Mouse (Mus musculus): ENCODE measurements around the gene Enc1. TPM values are rescaled to one million over a fixed set of nuclear protein-coding genes. Genes with fewer than 3 reads are reported as not detected.
"Not testable (repeated sequence)": the region's sequence is repeated elsewhere in the genome, so short reads cannot be mapped to it uniquely, and the experiment has no call there.

Enc1 gene
- total RNA-seq, 2 experiments from 2014 or later, result 2.0 to 2.3 TPM

DNA sequence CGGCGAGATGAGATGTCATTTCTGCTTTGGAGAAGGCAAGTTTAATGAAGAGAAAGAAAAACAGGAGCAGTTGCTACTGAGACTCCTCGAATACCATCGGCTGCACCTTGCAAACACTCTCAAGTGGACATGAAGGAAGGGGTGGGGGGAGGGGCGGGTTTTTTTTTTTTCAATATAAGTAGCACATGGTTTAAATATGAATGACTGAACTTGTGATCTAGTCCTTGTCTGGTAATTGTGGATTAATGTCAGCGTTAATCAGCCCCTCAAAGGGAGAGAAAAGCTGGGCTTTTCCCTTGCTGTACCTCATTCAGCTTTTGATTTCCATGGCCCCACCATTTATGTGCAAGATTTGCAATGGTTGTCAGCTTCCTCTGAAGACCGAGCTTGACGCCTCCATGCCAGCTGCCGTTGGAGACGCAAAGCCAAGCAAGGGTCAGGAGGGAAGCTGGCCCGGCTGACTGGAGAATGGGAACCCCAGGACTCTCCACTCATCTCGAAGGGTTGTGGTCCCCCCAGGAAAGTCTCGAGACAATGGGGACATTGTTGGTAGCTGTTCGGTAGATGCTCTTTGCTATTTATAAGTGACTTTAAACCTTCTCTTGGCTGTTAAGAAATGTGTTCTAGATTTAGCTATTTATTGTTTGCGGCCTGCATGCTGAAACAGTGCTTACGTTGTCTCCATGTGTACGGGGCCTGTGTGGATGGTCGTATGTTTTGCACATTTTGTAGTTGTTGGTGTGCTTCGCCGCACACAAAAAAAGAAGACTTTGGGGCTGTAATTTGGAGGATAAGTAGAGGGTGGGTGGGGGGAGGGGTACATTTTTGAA lies 9.9 kb downstream of the Enc1 start:
- ATAC-seq (ENCODE audit: poor library complexity, severe bottlenecking), result no peak

DNA sequence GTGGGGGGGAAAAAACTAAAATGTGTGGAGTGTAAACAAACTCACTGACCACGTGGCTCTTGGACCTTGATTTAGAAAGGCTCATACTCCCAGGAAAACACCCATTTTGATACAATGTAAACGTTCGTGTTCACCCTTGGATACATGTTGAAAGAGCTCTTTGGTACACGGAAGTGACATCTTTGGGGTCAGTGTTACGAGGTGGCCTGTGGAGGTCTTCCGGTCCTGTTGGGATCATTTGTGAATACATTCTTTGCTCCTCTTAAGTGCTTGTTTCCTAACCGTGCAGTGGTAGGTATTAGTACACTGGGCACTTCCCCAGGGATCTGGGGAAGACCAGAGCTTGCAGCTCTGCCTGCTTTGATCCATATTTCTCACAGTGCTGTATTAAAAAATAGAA lies 10.8 kb downstream of the Enc1 start:
- ATAC-seq (ENCODE audit: poor library complexity, severe bottlenecking), result no peak

DNA sequence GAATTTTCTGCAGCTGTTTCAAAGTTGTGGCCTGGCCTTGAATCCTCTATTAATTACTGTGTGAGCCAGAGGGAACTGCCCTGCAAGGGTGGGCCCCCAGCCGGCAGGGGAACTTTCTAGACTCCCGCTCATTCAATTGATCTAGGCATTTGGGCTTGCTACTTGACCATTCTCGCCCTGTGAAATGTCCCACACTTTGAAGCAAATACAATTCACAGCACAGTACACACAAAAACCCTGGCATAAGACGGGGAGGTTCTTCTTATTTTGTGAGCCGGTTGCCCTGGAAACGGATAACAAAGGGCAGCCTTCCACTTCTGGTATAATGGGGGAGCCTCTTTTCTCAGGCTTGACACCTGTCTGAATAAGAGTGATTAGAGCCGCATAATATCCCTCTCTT lies 11.6 kb downstream of the Enc1 start:
- no peak for ATAC-seq (ENCODE audit: poor library complexity, severe bottlenecking)

DNA sequence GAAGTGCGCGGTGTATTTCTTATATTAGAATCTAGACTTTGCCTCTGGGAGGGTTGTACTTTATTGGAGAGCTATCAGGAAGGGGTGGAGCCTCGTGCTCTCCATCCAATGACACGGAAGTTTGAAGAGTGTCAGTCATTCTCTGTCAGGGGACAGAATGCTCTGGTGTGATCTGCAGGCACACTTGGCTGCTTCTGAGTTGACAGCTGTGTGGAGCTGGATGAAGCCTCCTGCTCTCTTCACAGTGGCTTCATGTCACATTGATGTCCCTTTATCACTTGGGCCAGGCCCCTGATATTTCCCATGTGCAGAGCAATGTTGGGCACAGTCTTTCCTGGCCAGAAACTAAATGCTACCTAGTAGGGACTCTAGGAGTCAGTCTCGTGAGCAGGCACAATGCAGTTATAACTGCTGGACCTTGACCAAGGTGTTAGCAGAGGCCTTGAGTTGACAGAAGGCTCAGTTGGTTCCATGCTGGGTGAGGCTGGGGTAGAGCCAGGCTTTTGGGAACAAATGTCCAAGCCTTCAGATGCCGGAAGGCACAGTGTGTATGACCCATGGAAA lies 12.6 kb downstream of the Enc1 start:
- no peak for ATAC-seq (ENCODE audit: poor library complexity, severe bottlenecking)

DNA sequence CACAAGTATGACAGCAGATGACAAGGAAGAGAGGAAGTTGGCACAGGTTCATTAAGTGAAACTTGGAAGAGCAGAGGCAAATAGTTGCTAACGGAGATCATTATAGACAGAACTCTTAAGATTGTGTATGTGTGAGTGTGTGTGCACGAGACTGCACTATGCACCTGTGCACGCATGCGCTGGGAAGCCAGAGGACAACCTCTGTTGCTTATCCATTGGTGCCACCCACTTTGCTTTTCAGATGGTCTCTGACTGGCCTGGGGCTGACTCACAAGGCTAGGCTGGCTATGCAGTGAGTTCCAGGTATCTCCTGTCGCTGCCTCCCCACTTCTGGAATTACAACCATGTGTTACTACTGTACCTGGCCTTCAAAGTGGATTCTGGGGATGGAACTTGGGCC lies 13.1 kb downstream of the Enc1 start:
- ATAC-seq (ENCODE audit: poor library complexity, severe bottlenecking), result no peak

DNA sequence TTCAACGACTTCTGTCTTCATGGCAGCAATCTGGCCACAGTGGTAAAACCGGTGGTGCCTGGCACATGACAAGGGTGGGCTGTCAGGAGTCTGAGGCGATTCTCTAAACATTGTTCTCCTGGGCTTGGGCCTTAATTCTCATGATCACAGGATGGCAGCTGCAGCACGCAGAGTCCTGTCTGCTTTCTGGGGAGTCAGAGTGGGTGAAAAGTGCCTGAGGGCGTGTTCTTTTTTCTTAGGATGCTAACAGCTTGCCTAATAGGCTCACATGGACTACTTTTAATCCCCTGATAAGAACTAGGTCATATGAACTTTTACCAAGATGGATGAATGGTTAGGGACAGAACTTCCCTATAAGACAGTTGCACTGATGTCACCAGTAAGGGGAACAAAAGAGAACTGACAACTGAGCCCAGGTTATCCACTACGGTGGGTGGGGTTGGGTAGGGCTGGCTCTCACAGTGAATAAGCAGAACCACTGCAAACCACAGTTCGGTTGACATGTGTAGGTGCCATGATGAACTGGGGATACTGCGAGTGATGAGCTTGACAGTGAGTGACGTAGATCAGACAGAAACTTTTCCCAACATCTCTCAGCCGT lies 13.8 kb downstream of the Enc1 start:
- peak; percentile 93 for ATAC-seq (ENCODE audit: poor library complexity, severe bottlenecking)

DNA sequence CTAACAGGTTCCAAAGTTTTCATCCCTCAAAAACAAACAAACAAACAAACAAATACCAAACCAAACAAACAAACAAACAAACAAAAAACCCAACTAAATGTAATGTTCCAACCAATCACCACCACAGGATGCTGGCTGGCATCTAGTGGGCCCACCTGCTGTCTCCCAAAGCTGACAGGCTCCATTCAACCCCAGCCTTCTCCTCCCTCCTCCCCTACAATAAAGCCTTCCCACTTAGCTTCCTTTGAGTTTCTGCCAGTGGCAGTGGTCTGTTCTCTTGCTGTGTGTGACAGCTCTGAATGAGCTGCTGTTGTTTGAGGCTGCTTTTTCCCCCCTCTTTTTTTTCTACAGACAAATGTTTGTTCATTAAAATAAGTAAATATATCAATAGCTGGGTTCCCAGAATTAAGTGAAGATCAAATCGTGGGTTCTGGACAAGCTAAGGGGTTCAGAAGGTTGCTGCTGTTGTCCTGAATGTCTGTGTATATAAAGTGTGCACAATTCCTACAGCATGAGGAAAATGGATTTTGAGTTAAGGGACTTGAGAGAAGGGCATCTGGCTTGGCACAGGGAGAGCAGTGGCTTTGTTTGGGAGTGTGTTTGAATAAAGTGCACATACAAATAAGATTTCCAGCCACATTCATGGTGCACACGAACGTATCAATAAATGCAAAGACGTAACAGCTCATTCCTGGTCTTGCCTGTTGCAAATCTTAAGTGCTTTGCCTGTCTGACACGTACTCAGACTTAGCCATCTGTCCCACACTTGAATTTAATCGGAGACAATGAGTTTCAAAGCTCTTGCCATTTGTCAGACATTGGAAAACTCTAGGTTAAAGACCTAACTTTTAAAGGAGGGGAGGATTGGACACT lies 15.3 kb downstream of the Enc1 start:
- ATAC-seq (ENCODE audit: poor library complexity, severe bottlenecking), result no peak

DNA sequence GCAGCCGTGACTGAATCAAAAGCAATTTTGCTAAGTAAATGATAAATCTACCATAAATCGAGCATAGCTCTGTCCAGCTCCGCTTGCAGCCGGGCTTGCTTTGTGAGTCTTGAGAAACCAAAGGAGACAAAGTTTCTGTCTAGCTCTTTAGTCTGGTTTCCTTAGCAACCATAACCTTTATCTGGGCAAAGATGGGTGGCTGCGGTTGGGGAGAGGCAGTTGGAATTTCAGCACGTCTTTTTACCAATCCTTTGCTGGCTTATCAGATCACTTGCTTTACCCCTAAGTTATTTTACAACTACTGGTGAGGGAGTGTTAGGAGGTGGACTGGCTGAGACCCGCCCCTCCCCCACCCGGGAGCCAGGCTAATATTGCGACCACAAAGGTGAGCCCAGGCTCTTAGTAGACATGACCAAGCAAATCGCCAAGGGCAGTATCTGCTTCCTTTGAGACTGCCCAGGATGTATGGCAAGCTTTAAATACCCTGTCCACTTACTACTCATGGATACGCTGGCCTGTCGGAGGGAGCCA lies 16.0 kb downstream of the Enc1 start:
- ATAC-seq (ENCODE audit: poor library complexity, severe bottlenecking), result no peak

DNA sequence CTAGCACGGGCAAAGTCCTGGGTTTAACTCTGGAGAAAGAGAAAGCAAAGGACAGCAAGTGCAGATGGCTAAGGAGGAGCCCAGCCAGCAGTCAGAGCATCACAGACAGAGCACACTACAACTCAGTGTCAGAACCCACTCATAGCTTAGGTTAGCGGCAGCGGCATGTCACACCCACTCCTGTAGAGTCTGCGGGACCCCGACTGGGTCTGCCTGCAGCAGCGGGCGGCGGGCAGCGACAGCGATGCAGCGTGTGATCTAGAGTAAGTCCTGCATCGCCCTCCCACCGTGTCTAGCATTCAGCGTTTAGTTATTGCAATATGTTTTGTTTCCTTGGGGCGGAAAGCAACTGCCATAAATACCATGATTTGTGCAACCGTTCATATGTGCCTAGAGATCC lies 18.4 kb downstream of the Enc1 start:
- no peak for ATAC-seq (ENCODE audit: poor library complexity, severe bottlenecking)

DNA sequence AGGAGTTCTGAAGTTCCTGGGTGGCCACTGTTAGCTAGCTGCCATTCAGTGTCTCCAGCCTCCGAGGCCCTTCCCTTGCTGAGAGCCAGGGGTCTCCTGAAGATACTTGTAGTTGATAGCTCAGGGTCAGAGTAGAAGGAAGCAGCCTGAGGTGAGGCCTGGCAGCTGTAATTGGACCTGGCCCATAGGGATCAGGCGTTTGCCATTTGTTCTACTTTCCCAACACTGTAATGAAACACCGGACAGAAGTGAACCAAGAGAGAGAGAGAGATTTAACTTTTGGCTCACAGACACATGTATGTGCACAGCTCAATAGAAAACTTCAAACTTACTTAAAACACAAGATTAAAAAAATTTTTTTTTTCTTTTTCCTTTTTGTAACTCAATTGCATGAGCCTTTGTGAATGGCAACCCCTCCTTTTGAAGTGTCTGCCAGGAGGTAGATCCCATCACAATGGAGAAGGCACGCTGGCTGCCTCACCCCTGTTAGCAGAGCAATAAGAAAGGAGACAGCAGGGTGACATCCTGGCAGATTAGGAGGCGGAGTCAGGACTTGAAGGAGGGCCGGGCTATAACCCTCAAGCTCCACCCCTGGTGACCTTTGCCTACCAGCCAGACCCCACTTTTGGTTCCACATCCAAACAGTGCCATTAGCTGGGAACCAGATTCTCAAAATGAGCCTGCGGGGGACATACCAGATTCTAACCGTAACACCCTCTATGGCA lies 19.7 kb downstream of the Enc1 start:
- ATAC-seq (ENCODE audit: poor library complexity, severe bottlenecking), result no peak

DNA sequence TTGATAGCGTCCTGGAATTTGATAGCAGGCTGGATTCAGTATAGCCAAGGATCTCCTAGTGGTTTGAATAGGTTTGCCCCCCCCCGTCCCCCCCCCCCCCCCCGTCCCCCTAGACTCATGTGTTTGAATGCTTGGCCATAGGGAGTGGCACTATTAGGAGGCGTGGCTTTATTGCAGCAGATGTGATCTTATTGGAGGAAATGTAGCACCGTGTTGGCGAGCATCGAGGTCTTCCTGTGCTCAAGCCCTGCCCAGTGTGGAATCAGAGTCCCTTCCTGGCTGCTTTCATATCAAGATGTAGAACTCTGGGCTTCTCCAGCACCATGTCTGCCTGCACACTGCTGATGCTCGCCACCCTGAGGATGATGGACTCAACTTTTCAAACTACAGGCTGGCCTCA lies 20.6 kb downstream of the Enc1 start:
- no peak for ATAC-seq (ENCODE audit: poor library complexity, severe bottlenecking)

DNA sequence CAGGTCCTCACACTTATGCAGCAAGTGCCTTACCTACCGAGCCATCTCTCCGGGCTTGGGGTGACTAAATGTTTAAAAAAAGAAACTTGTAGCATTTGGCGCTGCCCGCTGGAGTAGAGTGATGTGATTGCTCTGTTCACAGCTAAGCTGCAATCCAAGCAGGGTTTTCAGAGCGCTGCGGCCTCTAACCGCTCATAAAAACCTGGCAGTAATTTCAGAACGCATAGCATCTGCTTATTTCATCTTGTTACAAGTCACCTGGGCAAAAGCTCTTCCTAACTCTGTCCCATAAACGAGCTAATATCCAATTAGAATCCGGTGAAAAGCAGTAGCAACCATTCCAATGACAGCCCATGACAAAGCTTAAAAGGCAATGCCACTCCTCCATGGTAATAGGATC lies 21.8 kb downstream of the Enc1 start:
- no peak for ATAC-seq (ENCODE audit: poor library complexity, severe bottlenecking)

DNA sequence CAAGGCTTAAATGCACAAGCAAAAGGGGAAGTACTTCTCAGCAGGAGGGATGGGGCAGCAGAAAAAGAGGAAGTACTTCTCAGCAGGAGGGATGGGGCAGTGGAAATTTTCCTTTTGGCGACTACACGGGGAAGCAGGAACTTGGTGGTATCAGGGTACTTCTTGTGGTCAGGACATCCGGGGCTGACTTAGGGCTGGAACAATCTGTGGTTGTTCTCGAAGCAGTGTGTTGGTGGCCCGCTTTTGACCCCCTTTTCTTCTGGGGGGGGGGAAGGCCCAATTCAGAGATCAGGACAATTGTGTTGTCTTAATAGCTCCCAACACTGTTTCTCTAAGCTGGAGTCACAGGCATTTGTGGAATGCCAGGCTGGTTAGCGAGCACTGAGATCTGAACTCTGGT lies 24.6 kb downstream of the Enc1 start:
- ATAC-seq (ENCODE audit: poor library complexity, severe bottlenecking), result not testable (repeated sequence)

DNA sequence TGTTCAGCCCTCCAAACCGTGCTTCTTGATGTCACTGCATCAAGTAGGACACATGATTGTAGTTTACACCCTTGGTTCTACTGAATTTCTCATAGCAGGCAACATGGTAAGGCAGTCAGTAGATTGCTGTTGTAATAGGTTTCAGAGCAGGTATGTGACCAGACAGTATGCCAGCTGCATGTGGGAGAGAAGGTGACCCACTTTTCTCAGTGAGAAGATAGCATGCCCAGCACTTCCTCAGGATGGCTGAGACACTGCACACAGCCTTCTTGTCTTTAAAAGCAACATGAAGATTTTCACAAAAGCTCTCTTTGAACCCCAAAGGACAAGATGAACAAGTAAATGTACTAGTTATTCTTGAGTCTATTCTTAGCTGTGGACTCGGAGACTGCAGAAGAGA lies 29.8 kb downstream of the Enc1 start:
- no peak for ATAC-seq (ENCODE audit: poor library complexity, severe bottlenecking)

DNA sequence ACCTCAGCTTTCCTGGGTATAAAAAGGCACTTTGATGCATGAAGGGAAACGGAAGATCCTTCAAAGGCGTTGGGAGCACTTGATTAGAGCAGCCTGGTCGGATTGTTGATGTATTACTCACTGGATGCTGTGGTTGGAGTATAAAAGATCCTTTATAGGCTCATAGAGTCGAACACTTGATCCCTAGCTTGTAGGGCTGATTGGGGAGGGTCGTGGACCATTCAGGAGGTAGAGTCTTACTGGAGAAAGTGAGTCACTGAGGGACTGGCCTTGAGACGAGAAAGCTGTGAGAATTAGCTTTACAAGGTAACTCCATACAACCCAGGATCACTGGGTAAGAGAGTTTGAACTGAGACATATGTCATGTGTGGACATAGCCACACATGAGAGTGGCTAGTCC lies 30.7 kb downstream of the Enc1 start:
- no peak for ATAC-seq (ENCODE audit: poor library complexity, severe bottlenecking)

DNA sequence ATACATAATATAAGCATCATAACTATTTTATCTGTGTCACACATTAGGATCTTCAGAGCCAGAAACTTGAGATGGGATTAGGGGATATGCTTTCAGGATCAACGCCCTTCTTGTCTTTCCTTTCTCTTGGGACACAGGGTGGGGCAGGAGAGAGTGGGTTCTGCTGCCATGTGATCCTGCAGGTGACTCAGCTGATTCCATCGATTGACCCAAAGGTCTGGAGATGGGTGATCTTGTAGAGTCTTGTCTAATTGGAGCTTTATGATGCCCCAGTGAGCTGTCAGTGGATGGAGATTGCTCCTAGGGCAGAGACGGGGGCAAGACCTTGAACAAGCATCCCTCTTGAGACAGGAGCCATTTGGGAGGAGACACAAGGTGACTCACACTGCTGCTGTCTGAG lies 33.9 kb downstream of the Enc1 start:
- no peak for ATAC-seq (ENCODE audit: poor library complexity, severe bottlenecking)

DNA sequence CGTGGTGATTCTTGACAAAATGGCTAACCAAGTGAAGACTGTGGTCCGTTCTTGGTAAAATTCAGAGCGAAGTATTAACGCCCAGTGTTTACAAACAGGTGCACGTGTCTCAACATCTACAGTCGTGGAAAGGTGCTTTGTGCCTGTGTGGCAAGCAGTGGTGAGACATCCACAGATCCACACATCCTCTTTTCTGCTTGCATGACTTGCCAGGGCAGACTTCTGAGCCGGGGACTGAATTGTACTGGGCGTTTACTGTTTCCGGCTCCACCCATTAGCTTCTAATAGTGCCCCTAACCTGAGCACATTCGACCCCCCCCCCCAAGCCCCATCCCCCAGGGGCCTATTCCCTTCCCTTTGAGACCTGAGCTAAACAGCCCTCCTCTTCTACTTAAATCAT lies 34.6 kb downstream of the Enc1 start:
- ATAC-seq (ENCODE audit: poor library complexity, severe bottlenecking), result peak; percentile 87

DNA sequence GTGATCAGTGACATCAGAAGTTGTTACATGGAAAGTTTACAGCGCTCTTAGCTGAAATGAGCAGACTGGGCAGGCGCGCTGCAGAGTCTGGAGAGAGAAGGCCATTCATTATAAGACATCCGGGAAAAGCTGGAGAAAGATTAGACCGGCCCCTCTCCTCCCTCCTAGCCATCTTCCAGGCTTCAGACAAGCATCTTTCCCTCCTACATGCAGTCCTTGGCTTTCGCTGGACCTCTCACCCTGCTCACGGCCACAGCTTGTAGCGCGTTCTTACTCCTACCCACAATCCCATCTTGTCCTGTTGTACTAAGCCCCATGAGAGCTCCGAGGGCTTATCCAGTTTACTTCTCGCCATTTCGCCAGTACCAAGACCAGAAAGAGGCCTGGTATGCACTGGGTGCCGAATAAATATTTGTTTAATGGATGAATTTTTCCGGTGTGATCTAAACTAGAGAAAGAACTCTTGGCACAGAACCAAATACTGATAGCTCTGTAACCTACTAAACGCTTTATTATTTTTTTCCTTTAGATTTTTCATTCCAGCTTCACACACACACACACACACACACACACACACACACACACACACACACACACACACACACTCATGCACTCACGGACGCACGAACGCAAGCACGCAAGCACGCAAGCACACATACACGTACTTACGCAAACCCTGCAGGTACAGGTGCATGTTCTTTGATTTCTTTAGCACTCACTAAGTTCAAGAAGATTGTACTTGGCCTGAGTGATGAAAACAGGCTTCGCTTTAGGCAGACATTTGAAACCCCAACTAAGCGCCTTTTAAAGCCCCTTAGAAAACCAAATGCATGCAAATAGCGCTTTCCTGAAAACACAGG lies 41.4 kb downstream of the Enc1 start:
- no peak for ATAC-seq (ENCODE audit: poor library complexity, severe bottlenecking)

DNA sequence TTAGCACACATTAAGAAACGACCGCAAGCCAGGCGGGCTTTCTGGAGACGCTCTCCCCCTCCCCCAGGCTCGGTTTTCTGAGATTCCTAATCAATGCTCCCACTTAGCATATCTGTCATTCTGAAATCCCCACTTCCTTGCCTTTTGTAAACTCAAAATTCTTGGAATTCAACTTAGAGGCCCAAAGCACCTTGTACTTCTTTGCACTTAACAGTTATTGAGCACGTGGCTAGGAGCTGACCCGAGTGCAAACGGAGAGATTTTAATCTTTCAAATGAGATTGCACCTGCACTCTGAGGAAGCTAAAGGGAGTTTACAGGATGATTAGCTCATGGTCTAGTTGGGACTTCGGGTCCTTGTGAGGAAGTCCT lies 42.0 kb downstream of the Enc1 start:
- ATAC-seq (ENCODE audit: poor library complexity, severe bottlenecking), result no peak

DNA sequence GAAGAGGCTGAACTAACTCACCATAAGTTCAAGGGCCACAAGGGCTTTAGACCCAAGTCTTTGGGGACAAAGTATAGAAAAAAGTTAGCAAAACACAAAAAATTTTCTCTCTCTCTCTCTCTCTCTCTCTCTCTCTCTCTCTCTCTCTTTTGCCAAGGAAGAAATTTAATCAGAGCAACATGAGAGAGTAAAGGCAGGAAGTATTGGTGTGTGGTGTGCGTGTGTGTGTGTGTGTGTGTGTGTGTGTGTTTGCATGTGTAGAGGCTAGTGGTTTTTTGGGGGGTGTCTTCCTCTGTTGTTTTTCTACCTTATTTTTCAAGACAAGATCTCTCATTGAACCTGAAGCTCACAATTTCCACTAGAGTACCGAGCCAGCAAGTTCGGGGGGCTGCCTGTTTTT lies 46.1 kb downstream of the Enc1 start:
- no peak for ATAC-seq (ENCODE audit: poor library complexity, severe bottlenecking)
